Mouse (Mus musculus): ENCODE measurements around the gene Fli1. TPM values are rescaled to one million over a fixed set of nuclear protein-coding genes. Genes with fewer than 3 reads are reported as not detected.

Gene Fli1
- polyA plus RNA-seq, 1 experiment from 2014 or later: 3.6 TPM

- H3K27me3 ChIP-seq (ENCODE audit: control insufficient read depth, insufficient read depth, low read length): no peaks in the 10 kb centered on the region
- WGBS: 88% methylated on average over 5 of the region's 5 CpGs
- no peak for ATAC-seq (ENCODE audit: low read depth)
- no peak overlapping the region for H3K4me2 ChIP-seq (ENCODE audit: low read depth, low read length)
- no peak overlapping the region for H3K27ac ChIP-seq (ENCODE audit: low read depth, low read length)
- H3K4me3 ChIP-seq (ENCODE audit: low read depth, low read length): no peak overlapping the region
- no peaks in the 10 kb centered on the region for H3K36me3 ChIP-seq (ENCODE audit: control insufficient read depth, insufficient read depth, low read length)
- H3K9me3 ChIP-seq (ENCODE audit: control insufficient read depth, low read length): no peaks in the 10 kb centered on the region
- no peak overlapping the region for H3K9ac ChIP-seq (replicated peaks; ENCODE audit: low read depth, low read length)
- no peaks in the 10 kb centered on the region for H3K4me1 ChIP-seq (ENCODE audit: control insufficient read depth, insufficient read depth, low read length)
These were observed 165.6 kb downstream of the Fli1 start for GRCm38 (mm10) chr9:32376863-32377590.

GRCm38 (mm10) chr9:32376031-32376430 lies 166.6 kb downstream of the Fli1 start:
- no peaks in the 10 kb centered on the region for H3K9me3 ChIP-seq (ENCODE audit: control insufficient read depth, low read length)
- H3K36me3 ChIP-seq (ENCODE audit: control insufficient read depth, insufficient read depth, low read length): no peaks in the 10 kb centered on the region
- no peaks in the 10 kb centered on the region for H3K4me1 ChIP-seq (ENCODE audit: control insufficient read depth, insufficient read depth, low read length)
- ATAC-seq (ENCODE audit: low read depth): no peak
- H3K27me3 ChIP-seq (ENCODE audit: control insufficient read depth, insufficient read depth, low read length): no peaks in the 10 kb centered on the region
- H3K9ac ChIP-seq (replicated peaks; ENCODE audit: low read depth, low read length): no peak overlapping the region
- H3K4me3 ChIP-seq (ENCODE audit: low read depth, low read length): no peak overlapping the region
- 86% methylated on average over 7 of the region's 7 CpGs for WGBS
- no peak overlapping the region for H3K27ac ChIP-seq (ENCODE audit: low read depth, low read length)
- no peak overlapping the region for H3K4me2 ChIP-seq (ENCODE audit: low read depth, low read length)

DNA sequence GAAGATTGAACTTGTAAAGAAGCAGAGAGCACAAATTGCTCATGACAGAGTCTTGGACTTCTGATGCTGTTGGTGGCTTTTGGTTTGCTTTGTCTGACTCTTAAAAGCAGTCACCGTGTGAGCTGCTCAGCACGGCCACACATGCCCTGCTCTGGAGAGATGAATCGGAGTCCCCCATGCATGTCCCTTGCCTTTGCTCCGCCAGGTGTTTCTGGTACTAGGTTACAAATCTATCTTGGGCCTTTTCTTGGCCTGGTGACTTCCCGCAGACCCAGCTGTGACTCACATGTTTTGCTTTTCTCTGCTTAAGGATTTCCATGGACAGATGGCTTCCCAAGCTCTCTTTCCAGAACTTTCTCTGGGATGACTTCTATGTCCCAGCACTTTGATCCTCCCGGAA lies 169.0 kb downstream of the Fli1 start:
- ATAC-seq (ENCODE audit: low read depth): no peak
- H3K36me3 ChIP-seq (ENCODE audit: control insufficient read depth, insufficient read depth, low read length): no peaks in the 10 kb centered on the region
- H3K27ac ChIP-seq (ENCODE audit: low read depth, low read length): no peak overlapping the region
- no peaks in the 10 kb centered on the region for H3K27me3 ChIP-seq (ENCODE audit: control insufficient read depth, insufficient read depth, low read length)
- no peaks in the 10 kb centered on the region; the same call in 1 of the 2 replicates for H3K4me1 ChIP-seq (ENCODE audit: control insufficient read depth, insufficient read depth, low read length)
- no peak overlapping the region for H3K9ac ChIP-seq (replicated peaks; ENCODE audit: low read depth, low read length)
- no peaks in the 10 kb centered on the region for H3K9me3 ChIP-seq (ENCODE audit: control insufficient read depth, low read length)
- H3K4me3 ChIP-seq (ENCODE audit: low read depth, low read length): no peak overlapping the region
- no peak overlapping the region for H3K4me2 ChIP-seq (ENCODE audit: low read depth, low read length)
- 91% methylated on average over 6 of the region's 6 CpGs for WGBS

Other genes with a start within 250 kb of the Fli1 start
- 0.20 and 0.27 TPM in 2 replicates for gene Kcnj5, start 198.5 kb downstream of the Fli1 start, polyA plus RNA-seq (2014; fragmentation: Nextera tagmentation; extraction: Ambion mirVana)
- gene Kcnj1, start 170.4 kb downstream of the Fli1 start, polyA plus RNA-seq (2014; fragmentation: Nextera tagmentation; extraction: Ambion mirVana): not detected in 2 replicates
- gene Ets1, start 93.4 kb upstream of the Fli1 start, polyA plus RNA-seq (2014; fragmentation: Nextera tagmentation; extraction: Ambion mirVana): 11.6 and 23.7 TPM in 2 replicates

All from neural tube, embryonic 14.5 days (tissue).